Mouse (Mus musculus): ENCODE data around the gene Zfhx2. TPM values are rescaled to one million over a fixed set of nuclear protein-coding genes. Genes with fewer than 3 reads are reported as not detected.

The Zfhx2 gene
- polyA plus RNA-seq, 1 experiment: 18.1 TPM

GRCm38 (mm10) chr14:55114759-55115701 lies 22.9 kb upstream of the Zfhx2 start:
- H3K4me3 ChIP-seq (ENCODE audit: low read depth, low read length): peak overlapping the region; percentile 72
- TF ChIP-seq POLR2A (IDR thresholded peaks at IDR 0.05; ENCODE audit: insufficient read depth, low read length): no peak
- TF ChIP-seq EP300 (IDR thresholded peaks at IDR 0.05; ENCODE audit: insufficient read depth, low read depth, low read length): no peak
- TF ChIP-seq CTCF (IDR thresholded peaks at IDR 0.05; ENCODE audit: low read depth, low read length): no peak
- H3K27ac ChIP-seq (ENCODE audit: insufficient read depth, low read length): no peak overlapping the region

GRCm38 (mm10) chr14:55113975-55114645 lies 22.0 kb upstream of the Zfhx2 start:
- Histone ChIP-seq H3K36me3 (ENCODE audit: control insufficient read depth, insufficient read depth, low read length, poor library complexity, severe bottlenecking) (no peaks in the 10 kb centered on the region), H3K4me3 (ENCODE audit: low read depth, low read length) (peak overlapping the region; percentile 72), H3K4me1 (ENCODE audit: control insufficient read depth, insufficient read depth, low read length) (no peaks in the 10 kb centered on the region), H3K27me3 (ENCODE audit: control insufficient read depth, insufficient read depth, low read length, poor library complexity, severe bottlenecking) (no peaks in the 10 kb centered on the region), H3K9me3 (replicated peaks; ENCODE audit: control insufficient read depth, insufficient read depth, low read length, poor library complexity, severe bottlenecking) (no peaks in the 10 kb centered on the region), H3K9ac (ENCODE audit: low read depth, poor library complexity, severe bottlenecking) (peak overlapping the region; percentile 62), H3K27ac (ENCODE audit: insufficient read depth, low read length) (no peak overlapping the region)
- TF ChIP-seq CTCF (IDR thresholded peaks at IDR 0.05; ENCODE audit: low read depth, low read length): peak; percentile 63
- no peak for TF ChIP-seq POLR2A (IDR thresholded peaks at IDR 0.05; ENCODE audit: insufficient read depth, low read length)
- no peak for TF ChIP-seq EP300 (IDR thresholded peaks at IDR 0.05; ENCODE audit: insufficient read depth, low read depth, low read length)

More at GRCm38 (mm10) chr14:55114759-55115701, 22.9 kb upstream of the Zfhx2 start:
- Histone ChIP-seq H3K9ac (ENCODE audit: low read depth, poor library complexity, severe bottlenecking) (peak overlapping the region; percentile 62), H3K4me1 (ENCODE audit: control insufficient read depth, insufficient read depth, low read length) (no peaks in the 10 kb centered on the region), H3K9me3 (replicated peaks; ENCODE audit: control insufficient read depth, insufficient read depth, low read length, poor library complexity, severe bottlenecking) (no peaks in the 10 kb centered on the region), H3K36me3 (ENCODE audit: control insufficient read depth, insufficient read depth, low read length, poor library complexity, severe bottlenecking) (no peaks in the 10 kb centered on the region), H3K27me3 (ENCODE audit: control insufficient read depth, insufficient read depth, low read length, poor library complexity, severe bottlenecking) (no peaks in the 10 kb centered on the region)

- Histone ChIP-seq H3K27me3 (ENCODE audit: control insufficient read depth, insufficient read depth, low read length, poor library complexity, severe bottlenecking) (no peaks in the 10 kb centered on the region), H3K9me3 (replicated peaks; ENCODE audit: control insufficient read depth, insufficient read depth, low read length, poor library complexity, severe bottlenecking) (no peaks in the 10 kb centered on the region), H3K36me3 (ENCODE audit: control insufficient read depth, insufficient read depth, low read length, poor library complexity, severe bottlenecking) (no peaks in the 10 kb centered on the region), H3K27ac (ENCODE audit: insufficient read depth, low read length) (no peak overlapping the region), H3K4me1 (ENCODE audit: control insufficient read depth, insufficient read depth, low read length) (no peaks in the 10 kb centered on the region), H3K9ac (ENCODE audit: low read depth, poor library complexity, severe bottlenecking) (peak overlapping the region; percentile 46), H3K4me3 (ENCODE audit: low read depth, low read length) (peak overlapping the region; percentile 52)
- TF ChIP-seq POLR2A (IDR thresholded peaks at IDR 0.05; ENCODE audit: insufficient read depth, low read length) (no peak), CTCF (IDR thresholded peaks at IDR 0.05; ENCODE audit: low read depth, low read length) (no peak), EP300 (IDR thresholded peaks at IDR 0.05; ENCODE audit: insufficient read depth, low read depth, low read length) (no peak)
These were observed 21.3 kb upstream of the Zfhx2 start for GRCm38 (mm10) chr14:55113351-55113974.

DNA sequence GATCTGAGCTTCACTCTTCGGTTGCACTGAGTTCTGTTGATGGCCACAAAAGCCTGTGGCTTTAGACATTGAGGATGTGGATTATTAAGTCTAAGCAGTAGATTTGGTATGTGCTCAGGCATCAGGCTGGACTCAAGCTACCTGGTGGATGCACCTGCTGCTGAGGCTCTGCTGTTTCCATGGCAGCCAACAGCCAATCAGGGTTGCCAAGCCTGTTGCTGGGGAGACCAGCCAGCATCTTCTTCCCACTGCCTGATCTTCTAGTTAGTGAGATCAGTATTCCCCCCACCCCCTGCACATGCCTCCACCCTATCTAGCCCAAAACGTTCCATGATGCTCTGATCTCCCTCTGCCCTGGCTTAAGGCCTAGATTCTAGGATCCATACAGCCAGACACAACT lies 19.6 kb upstream of the Zfhx2 start:
- no peak for TF ChIP-seq CTCF (IDR thresholded peaks at IDR 0.05; ENCODE audit: low read depth, low read length)
- no peak overlapping the region for H3K27ac ChIP-seq (ENCODE audit: insufficient read depth, low read length)
- no peaks in the 10 kb centered on the region for H3K4me1 ChIP-seq (ENCODE audit: control insufficient read depth, insufficient read depth, low read length)
- no peak overlapping the region for H3K4me3 ChIP-seq (ENCODE audit: low read depth, low read length)
- no peaks in the 10 kb centered on the region for H3K27me3 ChIP-seq (ENCODE audit: control insufficient read depth, insufficient read depth, low read length, poor library complexity, severe bottlenecking)
- no peaks in the 10 kb centered on the region for H3K36me3 ChIP-seq (ENCODE audit: control insufficient read depth, insufficient read depth, low read length, poor library complexity, severe bottlenecking)
- no peak overlapping the region for H3K9ac ChIP-seq (ENCODE audit: low read depth, poor library complexity, severe bottlenecking)
- H3K9me3 ChIP-seq (replicated peaks; ENCODE audit: control insufficient read depth, insufficient read depth, low read length, poor library complexity, severe bottlenecking): no peaks in the 10 kb centered on the region

GRCm38 (mm10) chr14:55110076-55110475 lies 18.0 kb upstream of the Zfhx2 start:
- no peaks in the 10 kb centered on the region for H3K9me3 ChIP-seq (replicated peaks; ENCODE audit: control insufficient read depth, insufficient read depth, low read length, poor library complexity, severe bottlenecking)
- H3K4me3 ChIP-seq (ENCODE audit: low read depth, low read length): no peak overlapping the region
- no peaks in the 10 kb centered on the region for H3K4me1 ChIP-seq (ENCODE audit: control insufficient read depth, insufficient read depth, low read length)
- H3K36me3 ChIP-seq (ENCODE audit: control insufficient read depth, insufficient read depth, low read length, poor library complexity, severe bottlenecking): no peaks in the 10 kb centered on the region
- H3K27ac ChIP-seq (ENCODE audit: insufficient read depth, low read length): no peak overlapping the region
- TF ChIP-seq POLR2A (IDR thresholded peaks at IDR 0.05; ENCODE audit: insufficient read depth, low read length): no peak
- TF ChIP-seq EP300 (IDR thresholded peaks at IDR 0.05; ENCODE audit: insufficient read depth, low read depth, low read length): no peak
- TF ChIP-seq CTCF (IDR thresholded peaks at IDR 0.05; ENCODE audit: low read depth, low read length): no peak
- H3K27me3 ChIP-seq (ENCODE audit: control insufficient read depth, insufficient read depth, low read length, poor library complexity, severe bottlenecking): no peaks in the 10 kb centered on the region
- no peak overlapping the region for H3K9ac ChIP-seq (ENCODE audit: low read depth, poor library complexity, severe bottlenecking)

All from ES-Bruce4 (cell line).